Mouse (Mus musculus): Measurements from ENCODE around the gene Lbh. TPM values are rescaled to one million over a fixed set of nuclear protein-coding genes. Genes with fewer than 3 reads are reported as not detected.
A peak's percentile ranks its signal among the peaks of the same experiment; 100 is the strongest.

The Lbh gene
- total RNA-seq, 2 experiments from 2014 or later, result 6.0 to 7.0 TPM

DNA sequence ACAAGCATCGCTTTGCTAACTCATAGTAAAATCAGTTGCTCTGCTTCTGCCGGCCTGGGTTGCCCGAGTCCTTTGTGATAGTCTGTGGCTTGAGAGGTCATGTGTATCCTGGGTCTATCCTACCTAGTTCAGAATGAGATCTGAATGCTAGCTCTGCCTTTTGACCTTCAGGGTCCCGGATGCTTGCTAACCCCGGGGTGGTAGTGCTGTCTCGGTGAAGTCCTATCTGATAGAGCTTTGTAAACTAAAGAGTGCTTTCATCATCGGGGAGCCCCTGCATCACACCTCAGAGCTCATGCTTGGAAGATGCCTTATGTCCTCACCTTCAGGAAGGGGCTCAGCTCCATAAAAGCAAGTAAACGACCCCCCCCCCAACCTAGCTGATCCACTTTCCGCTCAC lies 19.1 kb downstream of the Lbh start:
- peak in 1 of 2 experiments; percentile 4 for DNase-seq
- intact Hi-C loops (cut with DNase I), result no loop called here

DNA sequence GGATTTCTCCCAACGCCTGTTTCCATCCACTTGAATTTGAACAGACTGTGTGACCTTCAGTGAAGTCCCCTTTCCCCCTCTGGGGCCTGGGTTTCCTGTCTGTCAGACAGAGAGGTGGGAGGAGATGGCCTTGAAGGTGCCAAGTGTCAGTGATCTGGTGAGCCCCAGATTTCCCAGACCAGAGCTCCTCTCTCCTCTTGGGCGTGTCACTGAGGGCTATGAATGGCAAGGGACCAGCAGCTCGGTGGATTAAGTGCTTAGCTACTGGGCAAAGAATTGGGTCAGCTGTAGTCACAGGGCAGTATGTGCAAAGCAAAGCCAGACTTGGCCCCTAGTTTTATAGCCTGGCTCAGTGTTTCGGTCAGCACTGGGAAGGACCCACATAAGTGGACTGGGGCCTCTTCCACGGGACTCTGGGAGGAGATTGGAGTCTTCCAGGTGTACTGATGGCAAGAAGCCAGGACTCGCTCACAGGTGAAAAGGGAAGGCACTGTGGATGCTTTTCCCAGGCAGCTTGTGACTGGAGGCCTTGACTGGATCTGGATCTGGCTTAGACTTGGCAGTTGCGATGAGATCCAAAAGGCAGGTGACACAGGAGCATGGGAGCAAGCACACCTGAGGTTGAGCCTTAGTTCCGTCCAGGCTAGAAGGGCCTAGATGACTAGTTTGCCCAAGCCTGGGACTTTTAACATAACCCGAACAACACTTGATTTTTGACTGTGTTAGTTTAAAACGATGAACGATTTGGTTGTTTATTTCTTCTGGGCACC lies 20.1 kb downstream of the Lbh start:
- peak; percentile 53 to 61 for DNase-seq
- intact Hi-C loops (cut with DNase I), result no loop called here

DNA sequence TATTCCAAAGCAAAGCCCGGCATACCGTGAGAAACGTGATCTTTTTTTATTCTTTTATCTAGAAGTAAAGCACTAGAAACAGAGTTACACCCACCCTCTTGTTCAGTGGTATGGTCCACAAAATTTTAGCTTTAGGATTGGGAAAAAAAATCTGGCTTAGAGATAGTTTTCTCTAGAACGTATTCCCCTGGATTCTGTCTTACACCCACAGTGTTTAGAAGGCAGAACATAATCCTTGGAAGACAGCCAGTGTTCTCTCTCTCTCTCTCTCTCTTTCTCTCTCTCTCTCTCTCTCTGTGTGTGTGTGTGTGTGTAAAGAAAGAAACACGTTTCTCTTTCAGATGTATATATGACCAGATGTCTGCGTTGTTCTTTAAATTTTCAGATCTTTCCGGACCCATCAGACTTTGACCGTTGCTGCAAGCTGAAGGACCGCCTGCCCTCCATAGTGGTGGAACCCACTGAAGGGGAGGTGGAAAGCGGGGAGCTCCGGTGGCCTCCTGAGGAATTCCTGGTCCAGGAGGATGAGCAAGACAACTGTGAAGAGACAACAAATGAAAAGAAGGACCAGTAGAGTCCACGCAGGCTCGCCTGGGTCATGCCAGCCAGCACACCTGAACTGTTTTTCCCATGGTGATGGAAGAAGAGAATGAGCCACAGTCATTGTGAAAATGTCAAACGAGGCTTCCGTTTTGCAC lies 20.9 kb downstream of the Lbh start:
- intact Hi-C loops (cut with DNase I), result no loop called here
- DNase-seq, result no peak

DNA sequence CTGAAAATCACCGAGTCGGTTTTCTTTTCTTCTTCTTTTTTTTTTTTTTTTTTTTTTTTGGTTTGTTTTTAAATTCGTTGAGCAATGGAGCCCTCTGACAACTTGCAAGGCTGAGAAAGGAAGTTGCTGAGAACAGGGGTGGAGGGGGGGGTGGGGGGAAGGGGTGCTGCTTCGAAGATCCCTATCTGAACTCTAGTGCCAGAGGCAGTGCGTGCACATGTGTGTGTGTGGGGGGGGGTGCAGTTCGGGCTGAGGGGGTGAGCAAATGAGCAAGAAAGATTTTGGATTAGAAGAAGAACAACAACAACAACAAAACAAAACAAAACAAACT lies 21.4 kb downstream of the Lbh start:
- intact Hi-C loops (cut with DNase I), result no loop called here
- DNase-seq, result no peak

DNA sequence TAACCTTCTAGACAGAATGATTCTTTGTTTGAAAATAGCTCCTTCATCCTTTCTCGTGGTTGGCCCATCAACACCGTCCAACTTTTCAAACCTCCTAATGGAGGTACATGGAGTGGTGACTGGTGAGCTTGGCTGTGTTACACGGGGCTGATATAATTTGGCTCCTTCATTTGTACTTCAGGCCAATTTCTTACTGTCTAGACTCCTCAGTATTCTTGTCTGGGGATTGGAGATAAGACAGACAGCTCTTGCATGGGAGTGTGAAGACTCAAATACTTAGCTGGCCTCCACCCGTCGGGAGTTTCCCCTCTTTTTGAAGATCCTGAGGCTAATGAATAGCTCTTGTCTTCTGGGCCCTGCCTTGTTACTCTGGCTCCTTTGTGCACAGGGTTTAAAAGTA lies 26.3 kb downstream of the Lbh start:
- no peak for DNase-seq
- intact Hi-C loops (cut with DNase I), result no loop called here

DNA sequence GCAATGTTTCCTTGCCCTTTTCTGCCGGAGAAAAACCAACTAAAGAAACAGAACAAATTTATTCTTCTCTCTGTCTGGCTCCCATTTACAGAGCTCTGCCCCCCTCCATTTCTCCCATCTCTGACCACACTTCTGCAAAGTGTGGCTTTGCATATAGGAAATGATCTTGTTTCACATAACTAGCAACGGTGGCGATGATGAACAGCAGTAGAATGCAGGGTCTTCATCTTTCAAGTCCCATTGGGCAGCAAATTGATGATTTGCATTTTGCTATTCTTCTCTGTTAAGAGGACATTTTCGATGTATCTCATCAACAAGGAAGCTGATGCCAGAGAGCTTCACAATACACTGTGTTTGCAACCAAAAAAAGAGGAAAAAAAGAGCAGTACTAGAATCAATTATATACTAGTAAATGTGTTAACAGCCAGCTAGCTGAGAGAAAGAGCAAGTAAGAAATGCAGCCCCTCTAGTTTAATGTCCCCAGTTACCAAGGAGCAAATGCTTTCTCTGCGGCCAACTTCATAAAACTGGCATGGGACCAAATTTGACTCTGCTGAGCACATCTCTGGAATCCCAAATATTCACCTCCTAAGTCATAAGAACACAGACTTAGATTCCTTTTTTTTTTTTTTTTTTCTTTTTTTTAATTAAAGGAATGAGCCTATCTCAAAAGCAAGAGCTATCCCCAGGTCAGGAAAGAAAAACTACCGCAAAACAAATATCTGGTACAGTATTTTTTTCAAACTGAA lies 29.2 kb downstream of the Lbh start:
- no peak for DNase-seq
- intact Hi-C loops (cut with DNase I), result no loop called here

DNA sequence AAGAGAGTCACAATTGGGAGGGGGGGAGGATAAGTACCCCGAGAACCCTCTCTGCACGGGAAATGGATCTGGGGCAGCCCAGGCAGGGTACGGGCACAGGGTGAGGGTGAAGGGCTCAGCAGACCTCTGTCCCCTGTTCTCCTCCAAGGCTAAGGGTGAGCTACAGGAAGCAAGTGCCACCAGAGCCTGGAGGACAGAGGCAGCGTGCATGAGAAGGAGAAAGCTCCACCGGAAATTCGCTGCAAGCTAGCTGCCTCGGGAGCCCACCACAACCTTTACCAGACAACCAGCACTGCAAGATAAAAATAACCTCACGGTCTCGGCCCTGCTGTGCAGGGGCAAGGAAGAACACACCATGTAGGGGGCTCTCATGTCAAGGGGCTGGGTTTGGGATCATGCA lies 30.0 kb downstream of the Lbh start:
- intact Hi-C loops (cut with DNase I), result no loop called here
- no peak for DNase-seq

DNA sequence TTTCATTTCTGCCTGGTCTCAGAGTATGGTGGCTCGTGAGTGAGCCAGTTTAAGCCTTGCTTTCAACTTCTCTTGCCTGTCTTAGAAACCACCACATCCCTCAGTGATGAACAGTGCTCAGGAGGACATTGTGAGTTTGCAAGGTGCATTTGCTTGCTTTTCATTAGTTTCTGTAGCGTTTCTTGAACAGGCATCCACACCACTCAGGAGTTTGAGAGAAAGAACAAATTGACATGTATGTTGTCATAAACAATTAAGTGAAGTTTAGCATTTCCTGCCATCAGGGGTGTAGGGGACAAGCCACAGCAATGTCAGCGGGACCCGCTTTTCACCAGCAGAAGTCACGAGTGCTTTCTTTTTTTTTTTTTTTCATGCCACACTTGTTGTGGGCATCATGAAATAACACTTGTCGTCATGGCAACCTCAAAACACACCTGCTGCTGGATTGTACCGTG lies 31.2 kb downstream of the Lbh start:
- no peak for DNase-seq
- intact Hi-C loops (cut with DNase I), result no loop called here

DNA sequence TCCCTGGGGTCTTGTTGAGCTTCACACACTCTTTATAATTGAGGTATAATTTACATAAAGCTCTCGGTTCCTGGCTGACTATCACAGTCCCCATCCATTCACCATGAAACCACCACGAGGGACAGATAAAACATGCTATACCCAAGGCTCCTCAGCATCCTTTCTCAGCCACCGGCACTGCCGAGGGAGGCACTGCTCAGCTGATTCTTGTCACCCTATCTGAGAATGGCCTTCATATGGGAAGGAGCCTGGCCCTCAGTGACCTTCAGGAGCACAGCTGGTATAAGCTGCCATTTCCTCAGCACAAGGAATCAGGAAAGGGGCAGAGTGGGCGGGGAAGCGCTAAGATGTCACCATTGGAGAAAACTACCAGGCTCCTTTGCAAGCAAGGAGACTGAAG lies 33.2 kb downstream of the Lbh start:
- DNase-seq, result no peak
- intact Hi-C loops (cut with DNase I), result no loop called here

DNA sequence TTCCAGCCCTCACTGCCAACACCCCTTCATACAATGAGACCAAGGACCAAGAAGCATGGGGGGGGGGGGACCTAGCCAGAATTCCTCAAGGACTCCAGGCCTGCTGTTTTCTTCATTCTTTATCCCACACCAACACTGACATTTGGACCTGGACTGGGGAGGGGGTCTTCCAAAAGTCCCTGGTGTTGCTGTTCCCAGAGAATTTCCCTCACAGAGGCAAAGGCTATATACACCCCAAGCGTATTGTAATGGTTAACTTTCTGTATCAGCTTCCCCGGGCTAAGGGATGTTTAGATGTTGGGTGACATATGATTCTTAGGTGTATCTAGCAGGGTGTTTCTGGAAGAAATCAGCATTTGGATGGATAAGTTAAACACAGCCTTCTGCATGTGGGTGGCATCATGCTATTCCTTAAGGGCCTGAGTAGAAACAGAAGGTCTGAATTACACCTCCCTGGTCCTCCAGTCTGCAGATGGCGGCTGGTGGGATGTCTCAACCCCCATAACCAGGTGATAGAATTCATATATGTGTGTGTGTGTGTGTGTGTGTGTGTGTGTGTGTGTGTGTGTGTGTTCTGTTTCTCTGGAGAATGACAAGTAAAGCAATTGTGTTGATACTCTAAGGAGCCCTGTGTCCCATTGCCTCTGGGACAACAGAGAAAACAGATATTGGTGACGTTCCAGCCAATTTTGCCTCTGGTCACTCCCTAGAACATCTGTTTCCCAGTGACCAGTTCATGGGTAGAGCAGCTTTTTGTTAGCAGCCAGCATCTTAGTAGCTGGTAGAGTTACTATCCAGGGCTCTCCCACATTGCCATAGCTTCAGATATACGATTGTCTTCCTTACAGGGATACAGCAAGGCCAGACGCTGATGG lies 35.9 kb downstream of the Lbh start:
- intact Hi-C loops (cut with DNase I), result no loop called here
- no peak for DNase-seq

DNA sequence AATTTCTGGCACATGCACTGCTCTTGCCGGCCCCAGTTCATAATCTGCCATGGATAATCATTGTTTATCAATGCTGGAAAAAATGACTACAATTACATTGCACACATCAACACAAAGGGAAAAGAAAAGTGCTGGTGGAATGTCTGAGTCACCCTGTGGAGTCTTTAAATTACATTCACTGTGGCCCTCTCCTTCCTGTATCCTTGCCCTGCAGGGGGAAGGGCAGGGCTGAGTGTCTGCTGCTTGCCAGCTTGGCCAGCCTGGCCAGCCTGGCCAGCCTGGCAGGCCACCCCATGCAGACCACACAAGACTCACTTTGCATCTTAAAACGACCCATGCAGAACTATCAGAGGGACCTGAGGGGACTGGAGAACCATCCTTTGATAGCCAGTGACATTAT lies 37.4 kb downstream of the Lbh start:
- intact Hi-C loops (cut with DNase I), result no loop called here
- no peak for DNase-seq

DNA sequence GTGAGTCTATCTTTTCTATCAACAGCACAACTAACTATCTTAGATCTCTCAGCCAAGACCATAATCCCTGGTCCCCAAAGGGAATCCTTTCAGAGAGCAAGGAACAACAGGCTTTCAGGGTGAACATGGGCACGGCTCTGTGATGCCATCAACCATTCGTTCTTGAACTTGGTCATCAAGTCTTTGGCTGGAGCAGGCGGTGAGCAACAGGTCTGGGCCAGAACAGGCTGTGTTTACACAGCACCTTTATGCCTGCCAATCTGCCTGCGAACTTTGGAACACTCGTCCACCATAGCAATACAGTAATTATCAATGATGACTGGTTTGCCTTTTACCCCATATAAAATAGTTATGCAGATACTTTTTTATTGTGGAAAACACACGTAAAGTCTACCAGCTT lies 38.9 kb downstream of the Lbh start:
- intact Hi-C loops (cut with DNase I), result no loop called here
- no peak for DNase-seq

DNA sequence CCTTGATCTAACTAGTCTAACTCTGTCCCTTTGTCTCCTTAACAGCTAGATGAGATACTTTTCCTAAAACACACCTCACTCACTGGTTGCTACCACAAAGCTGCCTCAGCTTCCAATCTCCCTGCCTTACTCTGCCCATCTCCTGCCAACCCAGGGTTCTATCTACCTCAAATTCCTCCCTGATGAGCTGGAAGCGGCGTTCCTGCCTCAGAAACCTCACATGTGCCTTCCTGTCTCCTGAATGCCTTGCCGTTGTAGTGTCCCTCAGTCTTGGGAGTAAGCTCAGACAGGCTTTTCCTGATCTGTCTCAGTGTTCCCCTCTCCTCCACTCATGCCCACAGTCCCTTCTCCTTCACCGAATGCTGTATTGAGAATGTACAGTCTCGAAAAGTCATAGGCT lies 40.8 kb downstream of the Lbh start:
- no peak for DNase-seq
- intact Hi-C loops (cut with DNase I), result no loop called here

DNA sequence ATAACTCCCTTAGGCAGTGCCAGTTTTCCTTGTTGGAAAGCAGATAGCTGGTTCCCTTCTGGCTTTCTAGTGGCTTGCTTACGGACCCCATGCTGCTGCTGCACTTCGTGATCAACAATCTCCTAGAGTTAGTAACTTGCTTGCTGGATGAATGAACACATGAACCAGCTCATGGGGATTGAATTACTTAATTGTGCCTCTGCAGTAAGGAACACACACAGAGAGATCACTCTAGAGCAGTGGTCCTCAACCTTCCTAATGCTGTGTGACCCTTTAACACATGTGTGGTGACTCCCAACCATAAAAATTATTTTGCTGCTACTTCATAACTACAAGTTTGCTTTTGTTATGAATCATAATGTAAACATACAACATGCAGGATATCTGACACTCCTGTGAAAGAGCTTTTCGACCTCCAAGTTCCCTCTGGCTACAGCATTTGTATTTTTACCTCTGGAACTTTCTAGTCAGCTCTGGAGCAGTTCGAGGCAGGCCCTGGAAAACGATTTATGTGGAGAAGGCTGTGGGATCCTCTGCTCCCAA lies 41.5 kb downstream of the Lbh start:
- intact Hi-C loops (cut with DNase I), result no loop called here
- no peak for DNase-seq

DNA sequence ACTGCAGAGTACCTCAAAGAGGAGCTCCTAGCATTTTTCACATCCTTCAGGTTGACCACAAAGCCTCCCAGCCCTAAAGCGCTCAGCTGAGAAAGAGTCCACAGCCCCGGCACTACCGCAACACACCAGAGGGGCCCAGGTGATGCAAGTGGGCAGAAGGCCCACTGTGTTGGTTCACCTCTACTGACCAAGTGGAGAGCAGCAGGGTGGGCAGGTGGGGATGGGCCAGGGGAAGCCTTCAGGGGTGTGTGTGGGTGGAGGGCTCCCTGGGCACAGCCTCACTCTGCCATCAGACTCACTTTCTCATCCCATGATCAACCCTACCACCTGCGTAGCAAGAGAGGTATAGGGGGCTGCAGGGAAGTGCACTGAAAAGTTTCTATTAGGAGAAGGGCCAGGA lies 42.1 kb downstream of the Lbh start:
- intact Hi-C loops (cut with DNase I), result no loop called here
- DNase-seq, result no peak

DNA sequence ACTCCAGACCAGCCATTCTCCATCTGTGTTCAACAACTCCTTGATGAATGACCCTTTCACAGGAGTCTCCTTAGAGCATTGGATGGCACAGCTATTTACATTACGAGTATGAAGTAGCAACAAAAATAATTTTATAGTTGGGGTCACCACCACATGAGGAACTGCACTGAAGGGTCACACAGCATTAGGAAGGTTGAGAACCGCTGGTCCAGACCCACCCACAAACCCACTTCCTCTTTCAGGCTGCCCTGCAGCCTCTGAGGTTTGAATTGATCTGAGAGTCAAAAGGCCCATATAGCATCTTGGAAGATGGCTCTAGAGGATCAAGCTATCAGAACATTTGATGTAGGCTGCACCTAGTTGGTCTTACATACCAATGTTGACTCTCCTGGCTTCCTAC lies 42.8 kb downstream of the Lbh start:
- intact Hi-C loops (cut with DNase I), result no loop called here
- DNase-seq, result no peak

DNA sequence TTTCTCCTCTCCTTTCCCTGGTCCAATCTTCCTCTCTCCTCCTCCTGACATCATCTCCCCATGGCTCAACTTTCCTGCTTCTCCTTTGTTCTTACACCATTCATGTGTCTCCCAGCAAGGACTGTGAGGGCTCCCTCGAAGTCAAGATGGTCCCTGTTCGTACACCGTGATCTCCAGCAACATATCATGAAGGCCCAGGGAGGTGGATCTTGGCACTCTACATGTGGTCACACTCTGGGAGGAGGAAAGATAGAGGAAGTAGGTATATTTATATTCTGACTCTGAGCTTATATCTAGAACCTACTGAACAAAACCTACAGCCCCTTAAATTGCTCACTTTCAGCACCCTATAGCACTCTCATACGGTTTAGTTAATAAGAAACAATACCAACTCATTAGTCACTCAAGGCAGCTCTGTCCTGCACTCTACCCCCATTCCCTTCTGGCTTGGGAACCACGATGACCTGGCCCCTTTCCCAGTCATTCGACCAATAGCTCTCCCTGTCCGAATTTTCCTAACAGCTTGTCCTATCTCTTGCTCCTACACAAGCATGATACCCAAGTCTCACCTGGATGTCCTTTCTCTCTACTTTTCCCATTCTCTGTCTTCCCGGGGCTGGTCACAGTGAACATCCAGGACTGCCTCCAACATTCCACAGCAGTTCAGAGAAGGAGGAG lies 44.0 kb downstream of the Lbh start:
- intact Hi-C loops (cut with DNase I), result no loop called here
- no peak for DNase-seq

DNA sequence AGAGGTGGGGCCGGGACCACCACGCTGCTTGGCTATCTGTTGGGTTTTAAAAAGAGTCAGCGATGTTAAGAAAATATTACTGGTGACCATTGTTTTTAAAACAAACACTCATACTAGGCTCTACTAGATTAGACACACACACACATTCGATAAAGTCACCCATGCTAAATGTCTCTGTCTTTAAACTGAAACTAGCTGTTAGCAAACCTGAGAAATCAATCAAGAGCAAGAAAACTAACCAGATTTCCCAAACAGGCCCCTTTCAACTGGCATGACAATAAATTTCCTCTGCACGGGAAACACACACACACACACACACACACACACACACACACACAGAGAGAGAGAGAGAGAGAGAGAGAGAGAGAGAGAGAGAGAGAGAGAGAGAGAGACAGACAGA lies 47.6 kb downstream of the Lbh start:
- intact Hi-C loops (cut with DNase I), result no loop called here
- no peak for DNase-seq

DNA sequence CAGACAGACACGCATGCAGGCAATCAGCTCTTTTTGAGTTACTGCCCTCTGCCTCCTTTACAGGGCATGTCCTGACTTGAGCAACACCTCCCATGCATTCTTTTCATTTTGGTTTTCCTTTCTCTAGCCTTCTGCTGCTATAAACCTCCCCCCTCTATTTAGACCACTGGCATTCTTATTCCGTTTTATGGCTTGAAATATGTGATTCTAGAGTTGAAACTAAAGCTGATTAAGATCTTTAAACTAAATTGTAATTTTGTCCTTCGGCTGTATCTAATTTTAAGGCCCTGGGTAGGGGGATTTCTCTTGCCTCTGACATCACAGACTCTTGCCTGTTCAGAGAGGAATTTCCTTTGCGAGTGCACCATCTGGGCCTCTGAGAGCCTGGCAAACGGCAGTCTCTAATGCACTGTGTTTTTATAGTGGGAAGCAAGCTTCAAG lies 48.0 kb downstream of the Lbh start:
- intact Hi-C loops (cut with DNase I), result no loop called here
- no peak for DNase-seq

DNA sequence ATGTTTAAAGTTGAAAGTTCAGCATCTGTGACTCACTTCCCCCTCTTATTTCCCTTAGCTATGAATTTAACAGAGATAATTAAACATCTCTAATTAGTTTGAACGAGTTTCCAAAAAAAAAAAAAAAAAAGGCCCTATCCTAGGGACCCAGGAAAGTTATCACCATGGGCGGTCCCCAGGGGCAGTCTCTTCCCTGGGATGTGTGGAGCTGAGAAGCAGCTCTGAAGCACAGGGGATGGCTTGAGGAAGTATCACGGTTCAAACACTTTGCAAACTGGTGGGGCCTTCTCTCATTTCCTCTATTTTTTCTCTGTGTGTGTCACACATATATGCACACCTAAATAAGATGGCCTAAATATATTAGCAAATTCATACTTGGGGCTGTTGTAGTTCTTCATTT lies 48.8 kb downstream of the Lbh start:
- intact Hi-C loops (cut with DNase I), result no loop called here

More for the DNA sequence above, 48.8 kb downstream of the Lbh start:
- DNase-seq, result no peak
